Mouse (Mus musculus): ENCODE results near the gene Ascc2. TPM values are rescaled to one million over a fixed set of nuclear protein-coding genes. Genes with fewer than 3 reads are reported as not detected.

The Ascc2 gene
- 20.8 and 21.5 TPM in 2 replicates for polyA plus RNA-seq (2015; fragmentation: Nextera tagmentation; extraction: Ambion mirVana)

GRCm38 (mm10) chr11:4637534-4638234, at the start of gene Ascc2:
TSS of gene Ascc2 (plus strand) at chr11:4637747.
- H3K27me3 ChIP-seq, result no peaks in the 10 kb centered on the region
- no peaks in the 10 kb centered on the region for H3K9me3 ChIP-seq
- H3K27ac ChIP-seq, result peak within 1 kb of the TSS; percentile 61
- ATAC-seq (ENCODE audit: low FRiP score), result peak; percentile 92
- H3K9ac ChIP-seq, result peak within 1 kb of the TSS; percentile 82
- peak within 1 kb of the TSS; percentile 82 for H3K4me2 ChIP-seq
- peaks cover 17% of the 10 kb centered on the region for H3K4me1 ChIP-seq (replicated peaks)
- peak within 1 kb of the TSS; percentile 82 for H3K4me3 ChIP-seq
- peaks cover 14% of the 10 kb centered on the region for H3K36me3 ChIP-seq
- WGBS, result under 1% methylated on average over 35 of the region's 35 CpGs

GRCm38 (mm10) chr11:4591811-4592210, 45.7 kb upstream of the Ascc2 start:
- no peak overlapping the region for H3K4me2 ChIP-seq
- peaks cover 24% of the 10 kb centered on the region for H3K4me1 ChIP-seq (replicated peaks)
- H3K9me3 ChIP-seq, result no peaks in the 10 kb centered on the region
- no peak overlapping the region for H3K9ac ChIP-seq
- H3K4me3 ChIP-seq, result no peak overlapping the region
- H3K36me3 ChIP-seq, result no peaks in the 10 kb centered on the region
- H3K27ac ChIP-seq, result no peak overlapping the region
- no peaks in the 10 kb centered on the region for H3K27me3 ChIP-seq
- ATAC-seq (ENCODE audit: low FRiP score), result no peak
- WGBS, result 89% methylated on average over 4 of the region's 4 CpGs

DNA sequence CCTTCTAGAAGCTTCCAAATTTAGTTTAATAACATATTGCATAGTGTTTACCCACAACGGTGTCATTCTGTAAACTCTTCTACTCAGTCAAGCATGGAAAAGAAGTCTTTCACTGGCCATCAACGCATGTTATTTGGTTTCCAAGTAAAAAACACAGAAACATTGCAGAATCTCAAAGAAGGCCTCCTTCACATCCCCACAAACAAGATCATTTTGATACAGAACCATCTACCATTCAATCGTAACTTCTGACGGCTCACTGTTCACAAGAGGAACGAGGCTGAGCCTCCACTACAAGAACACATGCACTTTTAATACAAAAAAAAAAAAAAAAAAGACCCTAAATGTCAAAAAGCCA, 44.1 kb upstream of the Ascc2 start:
- WGBS, result 26% methylated on average over 5 of the region's 5 CpGs
- no peaks in the 10 kb centered on the region for H3K36me3 ChIP-seq
- H3K4me2 ChIP-seq, result peak overlapping the region; percentile 76
- peaks cover 24% of the 10 kb centered on the region for H3K4me1 ChIP-seq (replicated peaks)
- peak overlapping the region; percentile 93 for H3K4me3 ChIP-seq
- no peaks in the 10 kb centered on the region for H3K27me3 ChIP-seq
- no peak for ATAC-seq (ENCODE audit: low FRiP score)
- H3K9me3 ChIP-seq, result no peaks in the 10 kb centered on the region
- no peak overlapping the region for H3K27ac ChIP-seq
- peak overlapping the region; percentile 97 for H3K9ac ChIP-seq

DNA sequence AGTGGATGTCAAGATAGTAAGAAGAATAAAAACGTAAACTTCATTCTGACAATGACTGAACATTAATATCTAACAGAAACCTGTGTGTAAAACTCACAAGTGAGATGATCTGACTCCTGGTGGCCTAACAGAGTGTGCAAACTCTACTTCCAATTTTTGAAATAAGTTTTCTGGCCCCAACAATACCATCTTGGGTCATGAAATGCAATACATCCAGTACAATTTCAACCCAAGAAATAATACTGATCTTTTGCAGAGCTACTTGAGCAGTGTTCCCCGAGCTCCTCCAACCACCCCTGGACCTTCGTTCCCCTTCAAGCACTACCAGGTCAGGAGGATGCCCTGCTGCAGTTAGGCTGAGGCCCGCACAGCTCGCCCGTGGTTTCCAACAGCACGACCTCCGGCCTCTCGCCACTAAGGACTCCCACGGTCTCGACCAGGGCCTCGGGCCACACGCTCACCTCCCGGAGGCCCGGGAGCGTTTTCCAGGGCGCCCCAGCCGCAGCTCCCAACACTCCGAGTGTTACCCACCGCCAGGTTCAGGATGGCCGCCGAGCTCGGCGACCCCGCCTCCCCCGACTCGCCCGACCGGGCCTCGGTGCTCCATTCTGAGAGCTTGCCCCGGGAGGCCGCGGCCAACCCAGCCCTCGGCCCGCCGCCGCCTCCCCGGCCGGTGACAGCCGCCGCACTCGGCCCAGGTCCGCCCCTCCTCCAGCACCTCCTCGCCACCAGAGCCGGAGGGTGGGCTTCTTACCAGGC, 43.5 kb upstream of the Ascc2 start:
- WGBS, result 1% methylated on average over 45 of the region's 45 CpGs

DNA sequence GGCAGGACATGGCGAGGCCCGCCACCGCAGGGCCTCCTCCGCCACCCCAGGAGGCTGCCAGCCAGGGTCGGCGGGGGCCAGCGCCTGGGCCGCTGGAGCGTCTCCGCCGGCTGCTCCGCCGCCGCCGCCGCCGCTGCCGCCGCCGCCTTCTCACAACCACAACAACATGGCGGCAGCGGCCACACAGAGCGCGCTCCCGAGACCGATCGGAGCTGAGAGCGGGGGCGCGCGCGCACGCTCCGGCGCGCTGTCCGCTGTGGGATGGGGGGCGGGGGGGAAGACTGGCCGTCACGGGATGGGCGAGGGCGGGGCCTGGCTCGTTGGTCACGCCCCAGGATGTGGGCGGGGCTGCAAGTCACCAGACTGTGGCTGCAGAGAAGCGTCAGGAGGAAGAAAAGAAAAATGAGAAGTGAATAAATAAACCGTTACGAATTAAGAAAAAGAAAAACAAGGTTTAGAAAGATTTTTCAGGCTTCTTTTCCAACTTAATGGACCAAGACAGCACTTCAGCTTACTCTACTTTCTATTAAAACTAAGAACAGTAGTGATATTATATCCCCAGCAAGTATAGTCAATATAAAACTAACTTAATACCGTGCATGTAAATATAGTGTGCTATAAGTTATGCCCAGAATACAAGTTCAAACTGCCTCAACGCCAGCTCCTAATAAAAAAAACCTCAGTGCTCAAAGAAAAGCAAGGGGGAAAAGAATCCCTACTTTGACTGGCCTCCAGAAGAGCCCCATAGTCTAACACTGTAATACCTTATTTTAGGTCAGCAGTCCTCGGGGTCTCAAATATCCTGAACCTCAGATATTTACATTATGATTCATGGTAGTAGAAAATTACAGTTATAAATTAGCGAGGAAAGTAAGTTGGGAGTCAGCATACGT, 42.7 kb upstream of the Ascc2 start, which contains the start of gene Mtmr3:
Mtmr3 (minus strand) TSS at position 256 of the 893 bp plus-strand sequence.
- WGBS, result 6% methylated on average over 48 of the region's 53 CpGs
- H3K27ac ChIP-seq, result peak within 1 kb of the TSS; percentile 97

More for the DNA sequence above, 43.5 kb upstream of the Ascc2 start:
- Histone ChIP-seq H3K4me3 (peak overlapping the region; percentile 93), H3K4me1 (replicated peaks) (peaks cover 24% of the 10 kb centered on the region), H3K27ac (peak overlapping the region; percentile 97), H3K4me2 (peak overlapping the region; percentile 76), H3K9ac (peak overlapping the region; percentile 97), H3K9me3 (no peaks in the 10 kb centered on the region), H3K27me3 (no peaks in the 10 kb centered on the region), H3K36me3 (no peaks in the 10 kb centered on the region)
- peak; percentile 94 for ATAC-seq (ENCODE audit: low FRiP score)

DNA sequence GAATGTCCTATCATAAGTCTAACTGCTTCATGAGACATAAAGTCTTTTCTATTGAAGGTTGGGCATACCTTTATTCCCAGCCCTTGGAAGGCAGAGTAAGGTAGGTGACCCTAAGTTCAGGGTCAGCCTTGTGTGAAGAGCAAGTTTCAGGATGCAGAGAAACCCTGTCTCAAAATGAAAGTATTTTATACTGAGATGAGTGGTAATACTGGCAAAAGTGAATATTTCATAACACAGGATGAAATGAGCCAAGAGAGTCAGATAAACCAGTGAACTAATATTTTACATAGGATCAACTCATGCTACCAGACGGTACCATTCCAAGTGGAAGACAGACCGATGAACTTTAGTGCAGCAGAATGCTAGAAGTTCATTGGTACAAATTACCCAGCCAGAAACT, 39.1 kb upstream of the Ascc2 start:
- Histone ChIP-seq H3K36me3 (no peaks in the 10 kb centered on the region), H3K4me3 (no peak overlapping the region), H3K9ac (no peak overlapping the region), H3K4me2 (no peak overlapping the region), H3K9me3 (no peaks in the 10 kb centered on the region), H3K27me3 (no peaks in the 10 kb centered on the region), H3K27ac (no peak overlapping the region), H3K4me1 (replicated peaks) (peaks cover 12% of the 10 kb centered on the region)
- ATAC-seq (ENCODE audit: low FRiP score), result no peak
- WGBS, result 92% methylated on average over 2 of the region's 2 CpGs

More for the DNA sequence above, 42.7 kb upstream of the Ascc2 start, which contains the start of gene Mtmr3:
- Histone ChIP-seq H3K9ac (peak within 1 kb of the TSS; percentile 97), H3K27me3 (no peaks in the 10 kb centered on the region), H3K9me3 (no peaks in the 10 kb centered on the region), H3K4me3 (peak within 1 kb of the TSS; percentile 93), H3K4me1 (replicated peaks) (peaks cover 24% of the 10 kb centered on the region), H3K4me2 (peak within 1 kb of the TSS; percentile 76), H3K36me3 (no peaks in the 10 kb centered on the region)
- peak; percentile 94 for ATAC-seq (ENCODE audit: low FRiP score)

- H3K9ac ChIP-seq, result no peak overlapping the region
- H3K9me3 ChIP-seq, result no peaks in the 10 kb centered on the region
- H3K4me2 ChIP-seq, result no peak overlapping the region
- H3K27ac ChIP-seq, result no peak overlapping the region
- no peaks in the 10 kb centered on the region for H3K36me3 ChIP-seq
- no peak overlapping the region for H3K4me3 ChIP-seq
- 92% methylated on average over 3 of the region's 3 CpGs for WGBS
- H3K27me3 ChIP-seq, result no peaks in the 10 kb centered on the region
- no peak for ATAC-seq (ENCODE audit: low FRiP score)
- peaks cover 16% of the 10 kb centered on the region for H3K4me1 ChIP-seq (replicated peaks)
These were observed 37.6 kb upstream of the Ascc2 start for GRCm38 (mm10) chr11:4599916-4600315.

DNA sequence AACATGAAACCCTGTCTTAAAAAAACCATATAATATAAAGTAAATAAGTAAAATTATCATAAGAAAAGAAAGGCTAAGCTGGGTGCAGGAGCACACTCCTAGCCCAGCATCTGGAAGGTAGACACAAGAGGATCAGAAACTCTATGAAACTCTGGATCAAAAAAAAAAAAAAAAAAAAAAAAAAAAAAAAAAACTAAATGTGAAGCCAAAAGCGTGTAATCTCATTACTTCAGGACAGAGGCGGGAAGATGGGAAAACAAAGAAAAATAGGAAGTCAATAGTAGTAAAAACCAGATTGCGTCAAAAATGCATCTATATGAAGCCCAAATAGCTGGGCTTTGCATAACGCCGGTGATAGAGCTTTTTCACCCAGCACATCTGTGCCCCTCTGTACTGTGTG, 35.7 kb upstream of the Ascc2 start:
- Histone ChIP-seq H3K27me3 (no peaks in the 10 kb centered on the region), H3K27ac (no peak overlapping the region), H3K4me1 (replicated peaks) (peaks cover 18% of the 10 kb centered on the region), H3K36me3 (no peaks in the 10 kb centered on the region), H3K4me3 (no peak overlapping the region), H3K9ac (no peak overlapping the region), H3K4me2 (no peak overlapping the region), H3K9me3 (no peaks in the 10 kb centered on the region)
- no peak for ATAC-seq (ENCODE audit: low FRiP score)
- WGBS, result 72% methylated on average over 5 of the region's 5 CpGs

DNA sequence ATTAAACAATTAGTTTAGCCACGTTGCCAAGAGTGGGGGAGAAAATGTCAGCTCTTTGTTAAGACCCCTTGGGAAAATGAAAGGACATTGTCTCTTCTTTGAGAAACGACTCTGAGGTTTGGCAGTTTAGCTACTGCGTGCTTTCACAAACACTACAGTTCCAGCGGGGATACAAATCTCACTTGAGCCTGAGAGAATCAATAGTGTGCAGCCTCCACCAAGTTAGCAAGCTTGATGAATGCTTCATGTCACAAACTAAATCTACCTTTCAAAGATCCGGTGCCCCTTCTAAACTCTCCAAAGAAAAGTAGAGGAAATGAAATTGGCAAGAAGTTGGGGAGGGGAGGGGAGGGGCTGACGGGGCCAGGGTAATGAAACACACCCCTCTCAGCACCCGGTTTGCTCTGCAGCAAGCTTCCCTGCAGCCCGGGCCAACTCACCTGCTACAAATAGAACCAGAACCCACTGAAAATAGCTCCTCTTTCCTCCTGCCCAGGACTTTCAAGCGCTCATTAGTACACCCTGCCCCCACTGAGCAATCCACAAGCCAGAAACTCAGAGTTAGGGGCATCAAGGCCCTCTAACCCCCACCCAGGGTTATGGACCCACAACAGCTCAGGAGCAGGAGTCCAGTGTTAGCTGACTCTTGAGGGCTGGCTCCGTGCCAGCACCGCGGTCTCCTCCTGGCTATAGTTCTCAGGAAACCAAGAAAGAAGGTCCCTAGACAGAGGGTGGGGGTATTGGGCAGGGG, 34.7 kb upstream of the Ascc2 start:
- peaks cover 18% of the 10 kb centered on the region for H3K4me1 ChIP-seq (replicated peaks)
- H3K9ac ChIP-seq, result no peak overlapping the region
- H3K27ac ChIP-seq, result peak overlapping the region; percentile 5; the same call in 1 of the 2 replicates
- no peaks in the 10 kb centered on the region for H3K36me3 ChIP-seq
- peak; percentile 61; the same call in 1 of the 2 replicates for ATAC-seq (ENCODE audit: low FRiP score)
- no peak overlapping the region for H3K4me3 ChIP-seq
- H3K9me3 ChIP-seq, result no peaks in the 10 kb centered on the region
- 34% methylated on average over 12 of the region's 12 CpGs for WGBS
- no peak overlapping the region for H3K4me2 ChIP-seq
- H3K27me3 ChIP-seq, result no peaks in the 10 kb centered on the region

- Histone ChIP-seq H3K9me3 (no peaks in the 10 kb centered on the region), H3K4me1 (replicated peaks) (peaks cover 18% of the 10 kb centered on the region), H3K4me3 (no peak overlapping the region), H3K9ac (0 out of 2 replicates have a peak overlapping the region, but pooled peaks have one; percentile 10), H3K36me3 (no peaks in the 10 kb centered on the region), H3K27ac (no peak overlapping the region), H3K27me3 (no peaks in the 10 kb centered on the region), H3K4me2 (no peak overlapping the region)
- WGBS, result 51% methylated on average over 6 of the region's 6 CpGs
- ATAC-seq (ENCODE audit: low FRiP score), result no peak
These were observed 33.1 kb upstream of the Ascc2 start for GRCm38 (mm10) chr11:4604441-4604840.

DNA sequence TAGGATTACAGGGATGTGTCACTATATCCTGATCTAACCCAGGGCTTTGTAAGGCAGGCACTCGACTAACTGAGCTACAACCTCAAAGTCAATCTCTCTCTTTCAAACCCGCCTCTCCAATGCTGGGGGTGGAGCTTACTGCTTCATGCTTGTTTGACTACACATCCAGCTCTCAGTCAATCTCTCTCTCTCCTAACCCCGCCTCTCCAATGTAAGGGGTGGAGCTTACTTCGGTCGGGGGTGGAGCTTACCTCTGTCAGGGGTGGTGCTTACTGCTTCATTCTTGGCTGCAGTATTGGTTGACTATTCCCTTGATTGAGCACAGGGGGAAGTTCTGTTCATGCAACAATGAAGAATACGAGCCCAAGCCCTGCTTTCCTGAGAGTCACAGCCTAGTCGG, 32.1 kb upstream of the Ascc2 start:
- Histone ChIP-seq H3K27me3 (no peaks in the 10 kb centered on the region), H3K27ac (no peak overlapping the region), H3K4me3 (no peak overlapping the region)

More for the DNA sequence above, 32.1 kb upstream of the Ascc2 start:
- no peaks in the 10 kb centered on the region for H3K36me3 ChIP-seq
- WGBS, result 53% methylated on average over 7 of the region's 7 CpGs
- peaks cover 18% of the 10 kb centered on the region for H3K4me1 ChIP-seq (replicated peaks)
- H3K4me2 ChIP-seq, result no peak overlapping the region
- H3K9me3 ChIP-seq, result no peaks in the 10 kb centered on the region
- no peak for ATAC-seq (ENCODE audit: low FRiP score)
- H3K9ac ChIP-seq, result no peak overlapping the region

Measured in hindbrain, embryonic 13.5 days (tissue).